Mouse (Mus musculus): ENCODE results near the gene Tmem247. TPM values are rescaled to one million over a fixed set of nuclear protein-coding genes. Genes with fewer than 3 reads are reported as not detected.

The Tmem247 gene
- total and polyA plus RNA-seq, 3 experiments: not detected

GRCm38 (mm10) chr17:86966040-86966439, 48.9 kb downstream of the Tmem247 start:
- no peak for DNase-seq (ENCODE audit: low read depth, low spot score)
- no peak overlapping the region for H3K9ac ChIP-seq (ENCODE audit: control insufficient read depth, low read depth, low read length, poor library complexity, severe bottlenecking)
- H3K36me3 ChIP-seq (ENCODE audit: control insufficient read depth in 1 of 2, insufficient read depth in 2 of 2, low read length in 2 of 2): peaks cover 0 to 10% of the 10 kb centered on the region in 2 experiments; a peak in 2 of 4 replicates
- H3K4me1 ChIP-seq (ENCODE audit: control insufficient read depth in 1 of 2, insufficient read depth in 2 of 2, low read length in 2 of 2): peaks cover 3 to 19% of the 10 kb centered on the region in 2 experiments
- H3K4me3 ChIP-seq (ENCODE audit: control insufficient read depth in 1 of 2, insufficient read depth in 1 of 2, low read depth in 2 of 2, low read length in 2 of 2): no peak overlapping the region
- H3K9me3 ChIP-seq (replicated peaks; ENCODE audit: insufficient read depth, low read length): no peaks in the 10 kb centered on the region
- H3K79me2 ChIP-seq (ENCODE audit: control insufficient read depth, insufficient read depth, low read length, poor library complexity): peaks cover 4% of the 10 kb centered on the region; the same call in 1 of the 2 replicates
- H3K27ac ChIP-seq (ENCODE audit: control insufficient read depth, low read depth, low read length): no peak overlapping the region
- no peaks in the 10 kb centered on the region for H3K27me3 ChIP-seq (ENCODE audit: control insufficient read depth in 1 of 2, insufficient read depth in 2 of 2, low read length in 2 of 2)
- no peak for TF ChIP-seq MAZ (IDR thresholded peaks at IDR 0.05; ENCODE audit: low read depth, low read length)
- TF ChIP-seq USF2 (IDR thresholded peaks at IDR 0.05; ENCODE audit: borderline replicate concordance in 1 of 2, insufficient read depth in 1 of 2, low read depth in 1 of 2, low read length in 2 of 2): no peak
- no peak for TF ChIP-seq CHD2 (IDR thresholded peaks at IDR 0.05; ENCODE audit: low read length)
- TF ChIP-seq POLR2A (IDR thresholded peaks at IDR 0.05; ENCODE audit: control insufficient read depth in 1 of 2, insufficient read depth in 1 of 2, low read depth in 1 of 2, low read length in 2 of 2, poor library complexity in 1 of 2): no peak
- TF ChIP-seq MAX (IDR thresholded peaks at IDR 0.05; ENCODE audit: low read length): no peak
- no peak for TF ChIP-seq ELF1 (IDR thresholded peaks at IDR 0.05; ENCODE audit: low read depth, low read length)
- TF ChIP-seq NELFE (IDR thresholded peaks at IDR 0.05; ENCODE audit: low read depth, low read length): no peak
- TF ChIP-seq POLR2AphosphoS2 (IDR thresholded peaks at IDR 0.05; ENCODE audit: low read length): no peak
- no peak for TF ChIP-seq MYC (IDR thresholded peaks at IDR 0.05; ENCODE audit: low read depth, low read length)

GRCm38 (mm10) chr17:86967048-86967447, 49.9 kb downstream of the Tmem247 start:
- no peaks in the 10 kb centered on the region for H3K27me3 ChIP-seq (ENCODE audit: control insufficient read depth in 1 of 2, insufficient read depth in 2 of 2, low read length in 2 of 2)
- H3K36me3 ChIP-seq (ENCODE audit: control insufficient read depth in 1 of 2, insufficient read depth in 2 of 2, low read length in 2 of 2): peaks cover 0 to 8% of the 10 kb centered on the region in 2 experiments; a peak in 2 of 4 replicates
- H3K4me3 ChIP-seq (ENCODE audit: control insufficient read depth in 1 of 2, insufficient read depth in 1 of 2, low read depth in 2 of 2, low read length in 2 of 2): no peak overlapping the region
- peaks cover 3 to 17% of the 10 kb centered on the region in 2 experiments for H3K4me1 ChIP-seq (ENCODE audit: control insufficient read depth in 1 of 2, insufficient read depth in 2 of 2, low read length in 2 of 2)
- DNase-seq (ENCODE audit: low read depth, low spot score): no peak
- H3K27ac ChIP-seq (ENCODE audit: control insufficient read depth, low read depth, low read length): no peak overlapping the region
- peaks cover 4% of the 10 kb centered on the region; the same call in 1 of the 2 replicates for H3K79me2 ChIP-seq (ENCODE audit: control insufficient read depth, insufficient read depth, low read length, poor library complexity)
- no peaks in the 10 kb centered on the region for H3K9me3 ChIP-seq (replicated peaks; ENCODE audit: insufficient read depth, low read length)
- TF ChIP-seq ETS1 (IDR thresholded peaks at IDR 0.05; ENCODE audit: low read depth, low read length) (no peak), UBTF (IDR thresholded peaks at IDR 0.05; ENCODE audit: borderline replicate concordance, insufficient read depth, low read depth, low read length) (no peak), NRF1 (IDR thresholded peaks at IDR 0.05; ENCODE audit: insufficient read depth, low read depth, low read length, poor library complexity, severe bottlenecking) (no peak), SIN3A (IDR thresholded peaks at IDR 0.05; ENCODE audit: low read length) (no peak), ELF1 (IDR thresholded peaks at IDR 0.05; ENCODE audit: low read depth, low read length) (no peak), TBP (IDR thresholded peaks at IDR 0.05; ENCODE audit: low read depth, low read length) (no peak), KAT2A (conservative IDR thresholded peaks at IDR 0.05; ENCODE audit: low read depth, low read length) (no peak), ZKSCAN1 (IDR thresholded peaks at IDR 0.05; ENCODE audit: low read depth, low read length) (no peak), MYC (IDR thresholded peaks at IDR 0.05; ENCODE audit: low read depth, low read length) (no peak), HCFC1 (IDR thresholded peaks at IDR 0.05; ENCODE audit: low read depth, low read length) (no peak), POLR2AphosphoS2 (IDR thresholded peaks at IDR 0.05; ENCODE audit: low read length) (no peak)
- no peak overlapping the region for H3K9ac ChIP-seq (ENCODE audit: control insufficient read depth, low read depth, low read length, poor library complexity, severe bottlenecking)

Data from MEL (cell line).